Mouse (Mus musculus) kidney, postnatal 25 days (tissue): ENCODE data around the gene Tmem59l.

Source experiments
- DNase-seq, 2 experiments: peaks; one replicate each; pipeline ENCODE4 v3.0.0; 2021; ENCODE audit warnings: mixed read lengths in 2 of 2

Gene Tmem59l

DNA sequence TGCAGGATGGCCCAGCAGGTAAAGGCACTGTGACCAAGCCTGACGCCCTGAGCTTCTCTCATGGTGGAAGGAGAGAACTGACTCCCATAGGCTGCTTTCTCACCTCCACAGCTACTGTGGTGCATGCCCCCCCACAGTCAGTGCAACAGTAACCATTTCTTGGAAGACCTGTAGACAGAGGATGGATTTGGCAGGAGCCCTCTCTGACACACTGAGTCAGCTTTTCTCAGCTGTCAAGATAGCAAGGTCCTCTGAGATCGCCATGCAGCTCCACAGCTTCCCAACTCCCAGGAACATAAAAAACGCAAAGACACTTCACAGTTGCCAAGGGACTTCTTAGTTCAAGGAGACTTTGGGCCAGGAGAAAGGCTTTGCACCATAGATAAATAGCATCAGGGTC lies 28.7 kb downstream of the Tmem59l start:
- no peak for DNase-seq

DNA sequence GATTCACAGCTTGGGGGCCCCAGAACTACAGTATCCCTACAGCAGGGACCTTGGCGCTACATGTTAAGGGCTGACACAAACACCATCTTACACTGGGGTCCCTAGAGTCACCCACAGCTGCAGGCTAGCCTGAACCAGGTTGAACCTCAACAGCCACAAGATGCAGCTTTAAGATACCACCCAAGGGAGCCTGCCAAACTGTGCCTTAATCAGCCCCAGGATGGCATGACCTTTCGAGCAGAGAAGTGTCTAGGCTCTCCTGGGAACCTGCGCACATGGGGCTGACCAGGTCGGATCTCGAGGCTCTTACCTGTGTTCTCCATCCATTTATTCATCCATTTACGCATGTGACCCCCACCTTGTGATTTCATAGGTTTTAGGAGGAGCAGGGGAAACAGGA lies 29.3 kb downstream of the Tmem59l start:
- no peak for DNase-seq

DNA sequence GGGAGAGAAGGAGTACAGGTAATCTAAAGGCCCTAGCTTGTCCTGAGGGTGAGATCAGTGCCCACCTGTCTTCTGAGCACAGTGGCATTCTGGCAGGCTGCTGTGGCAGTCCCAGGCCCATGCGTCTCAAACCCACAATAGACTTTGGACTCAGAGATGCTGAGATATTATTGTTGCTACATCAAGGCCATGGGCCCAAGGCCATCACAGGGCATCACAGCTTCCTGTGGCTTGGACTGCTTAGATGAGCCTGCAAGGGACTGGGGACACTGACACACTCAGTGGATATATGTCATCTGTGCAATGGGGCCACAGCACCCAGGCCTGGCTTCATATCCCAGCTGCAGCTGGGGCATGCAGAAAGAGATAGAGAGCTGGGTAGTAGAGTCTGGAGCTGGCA lies 30.2 kb downstream of the Tmem59l start:
- no peak for DNase-seq

DNA sequence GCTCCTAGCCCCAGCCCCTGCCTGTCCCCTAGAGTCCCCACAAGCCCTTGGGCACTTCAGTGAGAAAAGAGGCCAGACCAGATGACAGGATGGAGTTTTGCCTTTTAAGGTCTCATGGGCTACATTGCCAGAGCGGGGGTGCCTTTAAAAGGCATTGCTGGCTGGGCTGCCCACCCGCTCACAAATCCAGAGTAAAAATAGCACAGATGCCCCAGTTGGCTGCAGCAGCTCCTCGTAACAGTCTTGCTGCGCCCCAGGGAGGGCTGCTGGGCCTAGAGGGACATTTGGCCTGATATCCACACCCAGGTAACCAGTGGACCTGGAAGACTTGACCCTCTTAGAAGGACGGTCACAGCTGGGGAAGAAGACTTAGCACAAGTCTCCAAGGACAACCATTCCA lies 33.3 kb downstream of the Tmem59l start:
- DNase-seq: no peak

DNA sequence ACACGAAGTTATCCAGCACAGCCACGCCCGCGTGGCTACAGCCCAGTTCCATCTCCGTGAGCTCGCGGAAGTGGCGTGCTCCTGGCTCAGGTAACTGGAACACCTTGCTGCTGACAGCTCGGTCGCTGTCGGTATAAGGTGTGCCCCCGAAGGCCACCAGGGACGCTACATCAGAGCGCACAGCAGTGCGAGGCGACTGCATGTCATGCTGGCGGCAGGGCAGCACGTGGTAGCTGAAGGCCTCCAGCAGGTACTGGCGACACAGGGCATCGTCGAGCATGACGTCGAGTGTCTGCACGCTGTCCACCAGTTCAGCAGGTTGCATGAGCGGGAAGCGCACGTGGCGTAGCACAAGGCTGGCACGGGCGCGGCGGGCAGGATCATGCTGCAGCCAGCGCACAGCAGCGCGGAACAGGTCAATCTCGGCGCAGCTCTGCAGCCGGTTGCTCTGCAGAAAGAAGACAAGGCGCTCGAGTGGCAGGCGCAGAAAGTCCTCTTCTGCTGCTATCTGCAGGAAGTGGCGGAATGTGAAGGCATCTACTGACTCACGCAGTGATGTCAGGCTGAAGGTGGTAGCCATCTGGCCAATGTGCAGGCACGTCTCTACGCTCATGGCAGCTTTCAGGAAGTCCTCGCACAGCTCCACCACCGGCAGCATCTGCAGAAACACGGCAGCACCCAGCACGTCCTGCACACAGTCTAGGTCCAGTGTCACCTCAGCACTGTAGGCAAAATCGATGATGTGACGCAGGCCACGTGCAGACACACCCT lies 34.8 kb downstream of the Tmem59l start:
- DNase-seq: no peak

DNA sequence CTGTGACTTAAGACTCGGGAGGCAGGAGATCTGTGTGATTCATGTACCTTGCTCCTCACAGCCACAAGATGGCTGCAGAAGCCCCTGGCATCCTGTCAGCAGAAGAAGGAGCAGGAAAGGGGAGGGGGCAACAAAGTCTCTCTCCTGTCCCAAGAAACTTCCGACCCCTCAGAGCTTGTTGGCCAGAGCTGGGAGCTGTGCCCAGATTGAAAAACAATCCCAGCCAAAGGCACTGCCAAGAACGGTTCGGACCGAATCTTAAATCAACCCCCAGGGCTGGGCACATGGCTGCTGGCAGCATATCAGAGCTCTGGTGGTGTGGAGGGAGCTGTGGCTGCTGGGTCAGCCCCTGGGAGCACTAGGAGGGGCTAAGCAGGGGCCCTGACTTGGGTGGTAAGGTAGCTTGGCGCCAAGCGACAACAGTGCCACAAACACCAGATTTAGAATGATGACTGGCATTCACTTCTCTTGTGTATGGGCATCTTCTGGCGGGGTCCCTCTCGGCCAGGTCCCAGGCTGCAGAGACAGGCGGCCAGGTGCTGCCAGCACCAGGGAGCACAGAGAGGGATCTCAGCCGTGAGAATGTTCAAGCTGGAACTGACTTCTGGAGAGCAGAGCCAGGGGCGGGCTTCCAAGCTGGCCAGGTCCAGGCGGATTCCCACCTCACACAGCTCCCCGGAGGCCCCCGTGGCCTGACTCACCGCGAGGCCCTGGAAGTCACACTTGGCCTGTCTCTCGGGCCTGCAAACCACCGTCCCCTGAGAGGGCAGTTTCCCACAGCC lies 39.3 kb downstream of the Tmem59l start:
- no peak for DNase-seq

DNA sequence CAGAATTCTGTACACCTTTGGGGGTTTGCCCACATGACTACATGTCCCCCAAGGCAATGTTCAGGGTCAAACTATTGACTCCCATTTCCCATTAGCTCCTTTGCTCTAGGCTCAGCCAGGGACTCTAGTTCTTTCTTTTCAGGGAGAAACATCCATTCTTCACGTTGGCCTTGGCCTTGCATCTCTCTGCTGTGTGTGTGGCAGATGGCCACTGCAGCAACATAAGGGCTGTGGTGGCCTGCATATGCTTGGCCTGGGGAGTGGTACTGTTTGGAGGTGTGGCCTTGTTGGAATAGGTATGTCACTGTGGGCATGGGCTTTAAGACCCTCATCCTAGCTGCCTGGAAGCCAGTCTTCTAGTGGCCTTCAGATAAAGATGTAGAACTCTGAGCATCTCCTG lies 41.2 kb downstream of the Tmem59l start:
- DNase-seq: no peak

DNA sequence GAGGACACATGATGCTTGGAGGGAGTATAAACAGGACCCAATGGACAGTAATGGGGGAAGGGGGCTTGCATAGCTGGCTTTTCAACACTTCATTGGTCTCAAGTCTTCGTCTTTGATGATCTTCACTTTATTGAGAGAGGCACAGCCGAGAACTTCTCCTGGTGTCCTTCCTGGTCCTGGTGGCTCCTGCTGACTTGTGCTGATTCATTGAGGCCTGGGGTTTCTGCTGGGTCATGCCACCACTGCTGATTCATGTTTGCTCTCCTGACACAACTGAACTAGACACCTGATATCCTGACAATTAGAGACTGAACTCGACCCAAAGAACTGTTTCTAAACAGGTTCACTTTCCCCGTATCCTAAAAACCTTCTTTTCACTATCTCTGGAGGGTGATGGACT lies 43.8 kb downstream of the Tmem59l start:
- DNase-seq: no peak

DNA sequence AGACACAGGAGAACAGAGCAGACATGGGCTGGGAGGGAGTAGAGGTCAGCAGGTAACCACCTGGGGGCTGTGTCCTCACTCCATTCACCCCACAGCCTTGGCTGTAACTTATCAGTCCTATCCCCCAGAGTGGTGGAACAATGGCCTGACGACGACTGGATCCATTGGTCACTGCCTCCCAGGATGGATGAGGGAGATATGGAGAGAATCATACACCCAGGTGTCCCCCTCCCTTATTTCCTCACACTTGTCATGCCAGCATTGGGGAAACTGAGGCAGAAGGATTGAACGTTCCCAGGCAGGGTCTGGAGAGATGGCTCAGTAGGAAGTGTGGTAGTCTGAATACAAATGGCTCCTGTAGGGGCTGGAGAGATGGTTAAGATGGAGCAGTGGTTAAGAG lies 45.6 kb downstream of the Tmem59l start:
- no peak for DNase-seq

DNA sequence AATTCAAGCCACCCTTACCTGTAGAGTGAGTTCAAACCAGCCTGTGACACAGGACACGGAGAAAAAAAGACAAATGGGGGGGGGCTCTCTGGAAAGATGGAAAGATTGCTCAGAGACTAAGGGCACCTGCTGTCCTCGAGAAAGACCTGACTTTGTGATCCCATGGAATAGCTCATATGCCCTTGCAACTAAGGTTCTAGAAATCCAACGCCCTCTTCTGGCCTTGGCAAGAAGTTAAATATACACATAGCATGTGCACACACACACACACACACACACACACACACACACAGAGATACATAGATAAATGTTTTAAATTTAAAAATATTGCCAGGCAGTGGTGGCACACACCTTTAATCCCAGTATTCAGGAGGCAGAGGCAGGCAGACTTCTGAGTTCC lies 46.9 kb downstream of the Tmem59l start:
- no peak for DNase-seq

DNA sequence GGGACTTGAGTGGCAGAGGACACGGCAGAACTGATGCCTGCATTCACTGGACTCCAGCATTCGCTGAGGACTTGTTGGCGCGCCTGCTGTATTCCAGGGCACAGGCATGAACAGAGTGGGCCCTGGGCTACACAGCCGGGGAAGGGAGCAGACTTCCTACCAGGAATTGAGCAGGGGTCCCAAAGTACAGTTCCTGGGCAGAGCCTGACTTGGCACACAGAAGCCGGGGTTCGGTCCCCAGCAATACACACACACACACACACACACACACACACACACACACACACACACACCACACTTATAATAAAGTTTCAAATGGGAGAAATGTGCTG lies 47.3 kb downstream of the Tmem59l start:
- DNase-seq: no peak

DNA sequence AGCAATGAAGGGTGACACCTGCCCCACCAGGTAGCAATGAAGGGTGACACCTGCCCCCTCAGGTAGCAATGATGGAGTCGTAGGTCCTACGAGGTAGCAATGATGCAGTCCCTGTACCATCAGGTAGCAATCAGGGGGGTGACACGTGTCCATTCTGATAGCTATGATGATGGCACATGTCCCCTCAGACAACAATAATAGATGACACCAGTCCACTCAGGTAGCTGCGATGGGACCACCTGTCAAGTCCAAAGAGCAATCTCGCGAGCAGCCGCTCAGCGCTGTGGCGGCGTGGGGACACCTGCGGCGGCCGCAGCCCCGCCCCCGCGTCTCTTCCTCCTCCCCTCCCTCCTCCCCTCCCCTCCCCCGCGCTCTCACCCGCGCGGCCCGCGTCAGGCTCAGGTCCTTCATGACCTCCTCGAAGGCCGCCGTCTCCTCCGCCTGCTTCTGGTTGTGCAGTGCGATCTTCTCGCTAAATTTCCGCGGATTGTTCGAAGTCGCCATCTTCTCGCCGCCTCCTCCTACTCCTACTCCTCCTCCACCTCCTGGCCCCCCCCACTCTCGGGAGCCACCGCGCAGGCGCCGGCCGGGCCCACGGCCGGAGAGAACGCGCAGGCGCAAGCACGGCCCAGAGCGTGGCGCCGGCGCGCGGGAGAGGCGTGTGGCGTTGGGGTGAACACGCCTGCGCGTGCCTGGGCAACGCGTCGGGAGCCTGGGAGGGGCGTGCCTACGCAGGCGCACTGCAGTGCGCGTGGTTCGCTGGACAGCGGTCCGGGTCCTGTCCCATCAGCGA lies 47.9 kb downstream of the Tmem59l start, which contains the start of gene Crtc1:
TSS of gene Crtc1 (minus strand) at position 525 of the 793 bp plus-strand sequence.
- DNase-seq: peak; percentile 94 to 98

DNA sequence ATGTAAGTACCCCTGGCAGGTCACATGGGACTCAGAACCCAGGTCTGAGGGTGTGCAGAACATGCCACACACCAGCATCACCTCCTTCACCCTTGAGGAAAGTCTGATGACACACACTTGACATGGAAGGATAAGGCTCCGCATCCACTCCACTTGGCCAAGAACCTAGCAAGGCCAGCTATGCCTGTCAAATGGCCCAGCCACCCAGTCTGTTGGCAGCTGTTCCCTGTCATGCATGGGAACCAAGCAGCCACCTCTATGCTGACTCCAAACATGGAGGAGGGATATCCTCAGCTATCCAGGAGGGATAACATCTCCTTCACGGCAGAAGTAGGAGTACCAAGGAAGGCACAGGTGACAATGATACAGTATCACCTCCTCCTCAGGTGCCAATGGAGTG lies 48.7 kb downstream of the Tmem59l start:
- no peak for DNase-seq

DNA sequence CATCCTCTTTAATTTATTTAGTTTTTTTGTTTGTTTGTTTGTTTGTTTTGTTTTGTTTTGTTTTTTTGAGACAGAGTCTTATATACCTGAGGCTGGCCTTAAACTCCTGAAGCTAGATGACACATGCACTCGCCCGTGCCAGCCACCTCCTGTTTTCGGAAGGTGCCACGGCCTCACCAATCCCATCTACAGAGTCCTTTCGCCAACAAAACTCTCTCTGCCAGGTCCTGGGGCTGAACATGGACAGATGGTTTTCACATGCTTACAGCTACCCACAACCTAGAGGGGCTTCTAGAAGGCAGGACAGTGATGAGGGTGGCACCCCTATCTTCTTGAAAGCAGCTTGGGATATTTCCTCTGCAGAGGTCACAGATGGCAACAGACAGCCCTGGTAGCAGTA lies 52.0 kb downstream of the Tmem59l start:
- DNase-seq: no peak
